Mouse (Mus musculus) midbrain, postnatal 0 days (tissue): ENCODE measurements at regions not wholly inside any gene's neighbourhood (a gene's known extent, or its start where the extent isn't known, plus 50 kb on each side); places are given as distances from the start of the nearest gene placed in this dataset.

Experiments
- ATAC-seq: fragments of 200-750 bp; cut with Nextera tagmentation; 2 replicates; pipeline ENCODE4 v1.8.0; 2017; ENCODE audit warnings: moderate number of reproducible peaks, mild to moderate bottlenecking, moderate TSS enrichment, moderate library complexity; ENCODE audit not compliant: low FRiP score
- DNase-seq: peaks from one replicate; pipeline ENCODE4 v3.0.0-alpha.2; 2015; ENCODE audit warnings: low spot score
- H3K27ac ChIP-seq: fragments of 300-500 bp; sonication (generic); 2 replicates; pipeline ENCODE4 v1.5.1; 2014; ENCODE audit warnings: low read depth, mild to moderate bottlenecking, low read length, mixed read lengths
- H3K27me3 ChIP-seq: fragments of 300-500 bp; sonication (generic); 2 replicates; pipeline ENCODE4 v1.6.1; 2014; ENCODE audit warnings: low read length, control low read depth, mixed read lengths; ENCODE audit not compliant: insufficient read depth
- H3K36me3 ChIP-seq: fragments of 300-500 bp; sonication (generic); 2 replicates; pipeline ENCODE4 v1.6.1; 2014; ENCODE audit warnings: low read length, control low read depth, mixed read lengths; ENCODE audit not compliant: insufficient read depth
- H3K4me1 ChIP-seq: fragments of 300-500 bp; sonication (generic); 2 replicates; pipeline ENCODE4 v1.6.1; 2014; ENCODE audit warnings: mild to moderate bottlenecking, control low read depth, antibody characterized with exemption, low read length, mixed read lengths; ENCODE audit not compliant: insufficient read depth
- H3K4me2 ChIP-seq: fragments of 300-500 bp; sonication (generic); 2 replicates; pipeline ENCODE4 v1.6.1; 2014; ENCODE audit warnings: low read depth, mild to moderate bottlenecking, low read length, mixed read lengths; ENCODE audit not compliant: poor library complexity, severe bottlenecking
- H3K4me3 ChIP-seq: fragments of 300-500 bp; sonication (generic); 2 replicates; pipeline ENCODE4 v1.5.1; 2014; ENCODE audit warnings: low read depth, mild to moderate bottlenecking, low read length, moderate library complexity
- H3K9ac ChIP-seq: fragments of 300-500 bp; sonication (generic); replicated peaks from 2 replicates; pipeline ENCODE4 v1.6.1; 2014; ENCODE audit warnings: mild to moderate bottlenecking, low read length, moderate library complexity, mixed read lengths; ENCODE audit not compliant: poor library complexity, severe bottlenecking
- H3K9me3 ChIP-seq: fragments of 300-500 bp; sonication (generic); 2 replicates; pipeline ENCODE4 v1.6.1; 2016; ENCODE audit warnings: low read length, control low read depth
- CTCF ChIP-seq: IDR thresholded peaks from 2 replicates; pipeline ENCODE4 v1.5.1; 2016; ENCODE audit warnings: antibody characterized with exemption, mild to moderate bottlenecking
- WGBS: fragments of 180-500 bp; shearing (Covaris S2); extraction: QIAGEN DNeasy Blood & Tissue Kit; methylation state at CpG from one replicate; pipeline ENCODE4 v1.1.7; 2014; 5-methylcytosine and 5-hydroxymethylcytosine counted together

GRCm38 (mm10) chr14:58499501-58499900 lies 429.2 kb downstream of the Fgf9 start:
- WGBS = 15% methylated on average over 6 of the region's 6 CpGs
- Histone ChIP-seq H3K27ac (no peak overlapping the region), H3K9me3 (no peaks in the 10 kb centered on the region), H3K27me3 (no peaks in the 10 kb centered on the region), H3K4me3 (no peak overlapping the region), H3K36me3 (no peaks in the 10 kb centered on the region), H3K9ac (no peak overlapping the region), H3K4me2 (no peak overlapping the region), H3K4me1 (no peaks in the 10 kb centered on the region)
- TF ChIP-seq CTCF = no peak
- DNase-seq (no peak), ATAC-seq (no peak)

GRCm38 (mm10) chr14:58499071-58499470 lies 428.7 kb downstream of the Fgf9 start:
- Histone ChIP-seq H3K4me3 (no peak overlapping the region), H3K4me1 (no peaks in the 10 kb centered on the region), H3K4me2 (no peak overlapping the region), H3K36me3 (no peaks in the 10 kb centered on the region), H3K9ac (no peak overlapping the region), H3K9me3 (no peaks in the 10 kb centered on the region), H3K27me3 (no peaks in the 10 kb centered on the region), H3K27ac (no peak overlapping the region)
- WGBS = 89% methylated on average over 7 of the region's 7 CpGs
- no peak for TF ChIP-seq CTCF
- DNase-seq (no peak), ATAC-seq (no peak)

GRCm38 (mm10) chr14:58496902-58497301 lies 426.6 kb downstream of the Fgf9 start:
- H3K4me3 ChIP-seq = no peak overlapping the region
- WGBS = 92% methylated on average over 3 of the region's 3 CpGs
- H3K36me3 ChIP-seq = no peaks in the 10 kb centered on the region
- TF ChIP-seq CTCF = no peak
- no peaks in the 10 kb centered on the region for H3K4me1 ChIP-seq
- H3K9ac ChIP-seq = no peak overlapping the region
- no peaks in the 10 kb centered on the region for H3K27me3 ChIP-seq
- H3K9me3 ChIP-seq = no peaks in the 10 kb centered on the region
- no peak overlapping the region for H3K27ac ChIP-seq
- DNase-seq (no peak), ATAC-seq (no peak)
- H3K4me2 ChIP-seq = no peak overlapping the region

GRCm38 (mm10) chr14:58494400-58494987 lies 424.1 kb downstream of the Fgf9 start:
- ATAC-seq (no peak), DNase-seq (no peak)
- Histone ChIP-seq H3K4me3 (no peak overlapping the region), H3K27ac (no peak overlapping the region), H3K36me3 (no peaks in the 10 kb centered on the region), H3K4me2 (no peak overlapping the region), H3K9me3 (no peaks in the 10 kb centered on the region), H3K9ac (no peak overlapping the region), H3K27me3 (no peaks in the 10 kb centered on the region), H3K4me1 (no peaks in the 10 kb centered on the region)
- 72% methylated on average over 5 of the region's 5 CpGs for WGBS
- no peak for TF ChIP-seq CTCF

- WGBS = 90% methylated on average over 2 of the region's 2 CpGs
- Histone ChIP-seq H3K9me3 (no peaks in the 10 kb centered on the region), H3K27ac (no peak overlapping the region), H3K9ac (no peak overlapping the region), H3K27me3 (no peaks in the 10 kb centered on the region), H3K4me1 (no peaks in the 10 kb centered on the region), H3K4me3 (no peak overlapping the region), H3K4me2 (no peak overlapping the region), H3K36me3 (no peaks in the 10 kb centered on the region)
- DNase-seq (no peak), ATAC-seq (no peak)
- TF ChIP-seq CTCF = no peak
Measured at GRCm38 (mm10) chr14:58492118-58492517, 421.8 kb downstream of the Fgf9 start.

GRCm38 (mm10) chr14:58488803-58489202 lies 418.5 kb downstream of the Fgf9 start:
- no peaks in the 10 kb centered on the region for H3K9me3 ChIP-seq
- DNase-seq = no peak
- H3K4me3 ChIP-seq = no peak overlapping the region
- no peak overlapping the region for H3K4me2 ChIP-seq
- H3K27me3 ChIP-seq = no peaks in the 10 kb centered on the region
- H3K9ac ChIP-seq = no peak overlapping the region
- no peak for TF ChIP-seq CTCF
- H3K27ac ChIP-seq = no peak overlapping the region
- ATAC-seq = no peak
- no peaks in the 10 kb centered on the region for H3K36me3 ChIP-seq
- WGBS = 82% methylated on average over 6 of the region's 6 CpGs
- no peaks in the 10 kb centered on the region for H3K4me1 ChIP-seq
